Comparison of ENCODE assay signal across 9 mouse cellular contexts in the genomic region with DNA sequence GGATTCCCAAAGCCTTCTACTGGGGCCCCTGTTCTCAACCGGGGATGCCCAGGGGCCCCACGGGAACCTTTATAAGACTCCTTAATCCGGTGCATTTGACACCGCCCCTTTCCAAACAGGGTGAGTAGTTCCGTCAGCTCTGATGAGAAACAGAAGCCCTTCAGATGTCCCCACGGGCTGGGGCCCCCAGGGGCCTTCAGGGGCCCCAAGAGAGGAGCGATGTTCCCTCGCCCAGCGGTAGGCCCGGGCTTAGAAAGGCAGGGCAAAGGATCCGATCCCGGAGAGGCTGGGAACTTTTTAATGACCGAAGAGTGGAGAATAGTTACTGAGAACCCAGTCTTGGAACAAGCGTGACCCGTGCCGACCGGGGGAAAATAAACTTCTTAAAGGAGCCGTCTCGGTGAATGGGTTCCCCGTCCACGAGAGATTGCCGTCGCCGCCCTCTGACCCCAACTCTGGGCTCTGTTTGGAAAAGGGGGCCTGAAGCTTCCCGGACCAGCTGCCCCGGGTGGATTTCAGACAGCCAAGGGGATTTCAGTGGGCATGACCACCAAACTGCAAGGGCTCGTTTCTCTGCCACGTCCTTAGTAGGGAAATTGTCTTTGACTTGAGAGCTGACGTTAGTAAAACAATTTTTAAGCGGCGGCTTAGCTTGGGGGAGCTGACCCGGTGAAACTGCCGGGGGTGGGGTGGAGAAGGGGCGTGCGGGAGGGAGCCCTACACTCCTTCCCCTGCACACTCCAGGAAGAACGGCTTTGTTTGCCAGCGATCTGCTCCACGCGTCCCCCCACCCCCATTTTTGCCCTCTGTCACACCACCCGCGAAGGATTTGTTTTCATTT. TPM values are rescaled to one million over a fixed set of nuclear protein-coding genes. Genes with fewer than 3 reads are reported as not detected.
DNase-seq lines count a peak whose midpoint lies in the region; ATAC-seq and TF ChIP-seq lines count a peak whose summit lies in the region.
"Had no signal": no experiment of that assay in that cellular context is flagged by ENCODE, and none has a peak within 500 bp of the region (broad histone marks: within the 10 kb centered on the region; RNA-seq: fewer than 3 reads in every experiment).

No protein-coding gene starts in this region.

- no peaks in the 10 kb centered on the region for H3K36me3 ChIP-seq in lung, embryonic 15.5 days
- no peaks in the 10 kb centered on the region for H3K36me3 ChIP-seq in embryonic facial prominence, embryonic 10.5 days (replicated peaks)
- H3K36me3 ChIP-seq in hindbrain, embryonic 12.5 days, result no peaks in the 10 kb centered on the region
- no peaks in the 10 kb centered on the region for H3K36me3 ChIP-seq in limb, embryonic 14.5 days (ENCODE audit: control insufficient read depth, insufficient read depth, low read length)
- no peaks in the 10 kb centered on the region for H3K36me3 ChIP-seq in neural tube, embryonic 14.5 days (ENCODE audit: control insufficient read depth, insufficient read depth, low read length)

- no peak for TF ChIP-seq POLR2A in limb, embryonic 14.5 days (IDR thresholded peaks at IDR 0.05; ENCODE audit: borderline replicate concordance, extremely low read depth, insufficient read depth, insufficient read length)

- no peak for ATAC-seq in lung, embryonic 15.5 days (ENCODE audit: borderline replicate concordance, extremely low read depth, low FRiP score, low TSS enrichment)
- ATAC-seq in hindbrain, embryonic 12.5 days (ENCODE audit: low FRiP score), result no peak
- ATAC-seq in limb, embryonic 14.5 days (ENCODE audit: low FRiP score, low read depth), result no peak
- no peak for ATAC-seq in neural tube, embryonic 14.5 days (ENCODE audit: low read depth)
- ATAC-seq: Patski had no signal

- H3K4me2 ChIP-seq in lung, embryonic 15.5 days, result peak overlapping the region; percentile 97
- peak overlapping the region; percentile 97 for H3K4me2 ChIP-seq in hindbrain, embryonic 12.5 days (replicated peaks)
- peak overlapping the region; percentile 98 for H3K4me2 ChIP-seq in limb, embryonic 14.5 days (replicated peaks; ENCODE audit: low read depth, low read length, severe bottlenecking)
- H3K4me2 ChIP-seq in neural tube, embryonic 14.5 days (ENCODE audit: low read depth, low read length), result peak overlapping the region; percentile 97

- H3K9me3 ChIP-seq in lung, embryonic 15.5 days, result no peaks in the 10 kb centered on the region
- no peaks in the 10 kb centered on the region for H3K9me3 ChIP-seq in embryonic facial prominence, embryonic 10.5 days
- H3K9me3 ChIP-seq in hindbrain, embryonic 12.5 days (replicated peaks), result no peaks in the 10 kb centered on the region
- no peaks in the 10 kb centered on the region for H3K9me3 ChIP-seq in limb, embryonic 14.5 days (ENCODE audit: control insufficient read depth, low read length)
- no peaks in the 10 kb centered on the region for H3K9me3 ChIP-seq in neural tube, embryonic 14.5 days (ENCODE audit: control insufficient read depth, low read length)

- H3K9ac ChIP-seq in lung, embryonic 15.5 days, result peak overlapping the region; percentile 54; the same call in 1 of the 2 replicates
- peak overlapping the region; percentile 75 for H3K9ac ChIP-seq in hindbrain, embryonic 12.5 days
- peak overlapping the region; percentile 42; the same call in 1 of the 2 replicates for H3K9ac ChIP-seq in limb, embryonic 14.5 days (ENCODE audit: low read depth, low read length, severe bottlenecking)
- H3K9ac ChIP-seq in neural tube, embryonic 14.5 days (replicated peaks; ENCODE audit: low read depth, low read length), result peak overlapping the region; percentile 70; the same call in 1 of the 2 replicates

- no peak overlapping the region for H3K27ac ChIP-seq in lung, embryonic 15.5 days
- H3K27ac ChIP-seq in embryonic facial prominence, embryonic 10.5 days (replicated peaks), result peak overlapping the region; percentile 81
- no peak overlapping the region for H3K27ac ChIP-seq in hindbrain, embryonic 12.5 days
- no peak overlapping the region for H3K27ac ChIP-seq in limb, embryonic 14.5 days (replicated peaks; ENCODE audit: low read depth, low read length)
- H3K27ac ChIP-seq in neural tube, embryonic 14.5 days (ENCODE audit: low read depth, low read length), result no peak overlapping the region

- DNase-seq in lung, postnatal 36 days, result no peak
- DNase-seq in embryonic facial prominence, embryonic 10.5 days (ENCODE audit: low spot score), result peak; percentile 50
- no peak for DNase-seq in limb, embryonic 14.5 days (ENCODE audit: low spot score)
- DNase-seq in gastrocnemius, postnatal 14 days, result no peak
- DNase-seq in right cerebral cortex, postnatal 14 days, result no peak

- intact Hi-C loops in gastrocnemius, postnatal 14 days (cut with DNase I; ENCODE audit: low total_unique reads), result loop anchor here (10.0 kb wide), 2 partner anchors 55 to 95 kb away; no protein-coding TSS in a partner anchor

- H3K4me1 ChIP-seq in lung, embryonic 15.5 days, result peaks cover 56% of the 10 kb centered on the region
- peaks cover 66% of the 10 kb centered on the region for H3K4me1 ChIP-seq in embryonic facial prominence, embryonic 10.5 days
- H3K4me1 ChIP-seq in hindbrain, embryonic 12.5 days, result peaks cover 34% of the 10 kb centered on the region
- peaks cover 38% of the 10 kb centered on the region for H3K4me1 ChIP-seq in limb, embryonic 14.5 days (ENCODE audit: control insufficient read depth, insufficient read depth, low read length)
- H3K4me1 ChIP-seq in neural tube, embryonic 14.5 days (ENCODE audit: control insufficient read depth, insufficient read depth, low read length), result peaks cover 7% of the 10 kb centered on the region

- H3K4me3 ChIP-seq in lung, embryonic 15.5 days, result peak overlapping the region; percentile 56
- peak overlapping the region; percentile 61 for H3K4me3 ChIP-seq in embryonic facial prominence, embryonic 10.5 days
- peak overlapping the region; percentile 48 for H3K4me3 ChIP-seq in hindbrain, embryonic 12.5 days
- peak overlapping the region; percentile 41 for H3K4me3 ChIP-seq in limb, embryonic 14.5 days (replicated peaks; ENCODE audit: low read length)
- peak overlapping the region; percentile 50 for H3K4me3 ChIP-seq in neural tube, embryonic 14.5 days (ENCODE audit: low read depth, low read length)

- WGBS in lung, embryonic 15.5 days, result 1% methylated on average over 41 of the region's 41 CpGs
- under 1% methylated on average over 41 of the region's 41 CpGs for WGBS in embryonic facial prominence, embryonic 10.5 days
- under 1% methylated on average over 41 of the region's 41 CpGs for WGBS in hindbrain, embryonic 12.5 days
- 2% methylated on average over 41 of the region's 41 CpGs for WGBS in limb, embryonic 14.5 days
- under 1% methylated on average over 41 of the region's 41 CpGs for WGBS in neural tube, embryonic 14.5 days

- peaks cover 33% of the 10 kb centered on the region for H3K27me3 ChIP-seq in lung, embryonic 15.5 days
- peaks cover 90% of the 10 kb centered on the region for H3K27me3 ChIP-seq in embryonic facial prominence, embryonic 10.5 days (replicated peaks; ENCODE audit: low read depth, poor library complexity, severe bottlenecking)
- H3K27me3 ChIP-seq in hindbrain, embryonic 12.5 days, result peaks cover 67% of the 10 kb centered on the region
- H3K27me3 ChIP-seq in limb, embryonic 14.5 days (ENCODE audit: control insufficient read depth, insufficient read depth, low read length), result peaks cover 39% of the 10 kb centered on the region
- H3K27me3 ChIP-seq in neural tube, embryonic 14.5 days (ENCODE audit: control insufficient read depth, insufficient read depth, low read length), result peaks cover 22% of the 10 kb centered on the region
- H3K27me3 ChIP-seq: Patski had no signal

RNA-seq across cellular contexts. Expression of gene Cbx4, which starts 3.4 kb away (rescaled TPM):
- polyA plus RNA-seq in lung, embryonic 15.5 days (2015; fragmentation: Nextera tagmentation; extraction: Ambion mirVana), result 13.3 and 14.1 TPM in 2 replicates
- polyA plus RNA-seq in embryonic facial prominence, embryonic 10.5 days (2016; fragmentation: Nextera tagmentation; extraction: Ambion mirVana), result 4.7 and 5.2 TPM in 2 replicates
- polyA plus RNA-seq in hindbrain, embryonic 12.5 days (2016; fragmentation: Nextera tagmentation; extraction: Ambion mirVana), result 13.2 and 15.0 TPM in 2 replicates
- polyA plus RNA-seq in limb, embryonic 14.5 days (2012; rRNA removed), result 23.1 and 24.3 TPM in 2 replicates
- polyA plus RNA-seq in limb, embryonic 14.5 days (2014; fragmentation: Nextera tagmentation; extraction: Ambion mirVana), result 10.9 and 11.4 TPM in 2 replicates
- polyA plus RNA-seq in neural tube, embryonic 14.5 days (2014; fragmentation: Nextera tagmentation; extraction: Ambion mirVana), result 14.5 and 15.1 TPM in 2 replicates
- total RNA-seq in gastrocnemius, postnatal 14 days (2021), result 1 to 10 TPM; 4.7 to 5.9 TPM

RNA-seq across cellular contexts. Expression of gene Cbx8, which starts 48.7 kb away (rescaled TPM):
- polyA plus RNA-seq in lung, embryonic 15.5 days (2015; fragmentation: Nextera tagmentation; extraction: Ambion mirVana), result 9.4 and 11.3 TPM in 2 replicates
- polyA plus RNA-seq in embryonic facial prominence, embryonic 10.5 days (2016; fragmentation: Nextera tagmentation; extraction: Ambion mirVana), result 11.6 and 12.4 TPM in 2 replicates
- 9.9 and 11.6 TPM in 2 replicates for polyA plus RNA-seq in hindbrain, embryonic 12.5 days (2016; fragmentation: Nextera tagmentation; extraction: Ambion mirVana)
- 6.9 and 7.2 TPM in 2 replicates for polyA plus RNA-seq in limb, embryonic 14.5 days (2012; rRNA removed)
- 10.1 and 12.6 TPM in 2 replicates for polyA plus RNA-seq in limb, embryonic 14.5 days (2014; fragmentation: Nextera tagmentation; extraction: Ambion mirVana)
- 7.7 and 10.1 TPM in 2 replicates for polyA plus RNA-seq in neural tube, embryonic 14.5 days (2014; fragmentation: Nextera tagmentation; extraction: Ambion mirVana)
- total RNA-seq in gastrocnemius, postnatal 14 days (2021), result 1 to 10 TPM; 2.1 to 2.7 TPM
